Mouse (Mus musculus) layer of hippocampus, adult 9-10 months (tissue): ENCODE measurements at regions not wholly inside any gene's neighbourhood (a gene's known extent, or its start where the extent isn't known, plus 50 kb on each side); places are given as distances from the start of the nearest gene placed in this dataset.

Source experiments
- DNase-seq: peaks from one replicate; pipeline ENCODE4 v3.0.0; 2022; ENCODE audit warnings: low spot score

- no peak for DNase-seq
Observed at GRCm38 (mm10) chr3:56590071-56590470, 406.6 kb upstream of the Nbea start.

- no peak for DNase-seq
Observed at GRCm38 (mm10) chr3:56575422-56575821, 391.9 kb upstream of the Nbea start.

GRCm38 (mm10) chr3:56536178-56536577, 352.7 kb upstream of the Nbea start:
- DNase-seq = no peak

- no peak for DNase-seq
Observed at GRCm38 (mm10) chr3:56504445-56504844, 320.9 kb upstream of the Nbea start.

- no peak for DNase-seq
Observed at GRCm38 (mm10) chr3:56499301-56499700, 315.8 kb upstream of the Nbea start.

- DNase-seq = no peak
Observed at GRCm38 (mm10) chr3:56493937-56494336, 310.4 kb upstream of the Nbea start.

GRCm38 (mm10) chr3:56489154-56489553, 305.7 kb upstream of the Nbea start:
- DNase-seq = no peak

GRCm38 (mm10) chr3:56485550-56486400, 302.3 kb upstream of the Nbea start:
- DNase-seq = no peak

- no peak for DNase-seq
Observed at GRCm38 (mm10) chr3:56484096-56484495, 300.6 kb upstream of the Nbea start.

GRCm38 (mm10) chr3:56483370-56483769, 299.9 kb upstream of the Nbea start:
- DNase-seq = no peak

- no peak for DNase-seq
Observed at GRCm38 (mm10) chr3:56479529-56479928, 296.0 kb upstream of the Nbea start.

- no peak for DNase-seq
Observed at GRCm38 (mm10) chr3:56478544-56479140, 295.1 kb upstream of the Nbea start.

- DNase-seq = peak; percentile 54
Observed at GRCm38 (mm10) chr3:56475529-56476527, 292.3 kb upstream of the Nbea start.

GRCm38 (mm10) chr3:56472651-56473050, 289.1 kb upstream of the Nbea start:
- no peak for DNase-seq

- DNase-seq = no peak
Observed at GRCm38 (mm10) chr3:56471823-56472222, 288.3 kb upstream of the Nbea start.

GRCm38 (mm10) chr3:56471185-56471584, 287.7 kb upstream of the Nbea start:
- no peak for DNase-seq

GRCm38 (mm10) chr3:56457625-56458024, 274.1 kb upstream of the Nbea start:
- no peak for DNase-seq

GRCm38 (mm10) chr3:56456317-56456716, 272.8 kb upstream of the Nbea start:
- DNase-seq = no peak

- no peak for DNase-seq
Observed at GRCm38 (mm10) chr3:56438900-56439299, 255.4 kb upstream of the Nbea start.

- DNase-seq = no peak
Observed at GRCm38 (mm10) chr3:56438020-56438747, 254.7 kb upstream of the Nbea start.

GRCm38 (mm10) chr3:56437058-56437457, 253.6 kb upstream of the Nbea start:
- no peak for DNase-seq

GRCm38 (mm10) chr3:56433495-56433894, 250.0 kb upstream of the Nbea start:
- no peak for DNase-seq
